Mouse (Mus musculus): ENCODE data around the gene Trub2.
"Not testable (repeated sequence)": the region's sequence is repeated elsewhere in the genome, so short reads cannot be mapped to it uniquely, and the experiment has no call there.

Gene Trub2

DNA sequence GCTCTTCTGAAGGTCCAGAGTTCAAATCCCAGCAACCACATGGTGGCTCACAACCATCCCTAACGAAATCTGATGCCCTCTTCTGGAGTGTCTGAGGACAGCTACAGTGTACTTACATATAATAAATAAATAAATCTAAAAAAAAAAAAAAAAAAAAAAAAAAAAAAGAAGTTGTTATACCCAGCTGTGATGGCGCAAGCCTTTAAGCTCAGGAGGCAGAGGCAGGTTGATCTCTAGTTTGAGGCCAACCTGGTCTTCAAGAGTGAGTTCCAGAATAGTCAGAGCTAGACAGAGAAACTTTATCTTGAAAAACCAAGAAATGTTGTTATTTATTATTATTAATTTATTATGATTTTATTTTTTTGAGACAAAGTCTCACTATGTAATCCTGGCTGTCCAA is 7.0 kb downstream of the Trub2 start:
- in situ Hi-C loops (cut with MboI; ENCODE audit: unreplicated experiment in 2 of 2), result not testable (repeated sequence)

DNA sequence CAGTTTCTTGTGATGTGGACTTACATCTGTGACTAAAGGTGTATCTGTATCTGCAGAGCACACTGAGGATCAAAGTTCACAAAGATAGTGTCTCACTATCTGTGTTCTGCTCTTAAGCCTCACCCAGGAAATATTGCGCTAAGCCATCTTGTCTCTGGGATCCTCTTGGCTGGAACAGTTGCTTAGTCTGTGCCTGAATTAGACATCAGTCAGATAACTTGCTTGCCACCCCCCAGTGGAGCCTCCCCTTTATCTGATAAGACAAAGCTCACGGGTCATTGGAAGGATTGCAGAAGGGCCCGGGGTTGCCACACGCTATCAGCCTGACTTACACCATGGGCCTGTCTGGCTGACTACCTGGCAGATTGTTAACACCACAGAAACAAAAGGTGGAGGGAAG is 15.0 kb downstream of the Trub2 start:
- in situ Hi-C loops (cut with MboI; ENCODE audit: unreplicated experiment in 2 of 2), result no loop called here

DNA sequence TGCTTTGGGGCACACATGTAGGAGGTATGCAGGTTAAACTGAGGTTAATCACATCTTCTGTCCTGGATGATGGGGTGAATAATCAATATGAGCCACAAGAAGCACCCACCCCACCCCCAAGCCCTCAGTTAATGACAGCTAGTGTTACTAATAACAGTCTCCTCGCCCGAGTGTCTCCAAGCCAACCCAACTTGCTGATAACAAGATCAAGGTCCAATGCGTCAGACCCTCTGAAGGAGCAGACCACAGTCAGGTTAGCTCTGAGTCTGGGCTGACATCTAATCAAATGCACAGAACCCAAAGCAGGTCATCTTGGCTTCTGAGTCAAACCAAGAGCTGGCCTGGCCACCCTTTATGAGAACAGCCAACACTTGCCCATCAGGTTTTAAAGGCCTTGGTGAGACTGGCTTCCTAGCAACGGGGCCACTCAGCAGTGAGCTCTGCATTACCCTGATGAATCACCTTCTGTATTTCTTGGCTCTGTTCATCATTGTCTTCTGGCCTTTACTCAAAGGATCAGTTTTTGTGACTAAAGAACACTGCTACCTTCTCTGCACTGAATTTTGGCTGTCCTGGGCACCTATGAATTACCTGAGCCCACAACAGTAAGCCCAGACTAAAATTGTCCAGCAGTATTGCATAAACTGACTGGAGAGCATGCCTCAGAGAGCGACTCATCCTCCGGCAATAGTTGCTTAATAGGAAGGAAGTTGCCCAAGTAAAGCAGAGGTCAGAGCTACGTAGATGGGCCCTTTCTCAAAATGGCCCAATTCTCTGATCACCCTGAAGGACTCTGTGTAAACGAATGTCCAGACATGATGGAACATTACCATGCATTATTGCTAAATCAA is 16.5 kb downstream of the Trub2 start:
- in situ Hi-C loops (cut with MboI; ENCODE audit: unreplicated experiment in 2 of 2), result no loop called here

DNA sequence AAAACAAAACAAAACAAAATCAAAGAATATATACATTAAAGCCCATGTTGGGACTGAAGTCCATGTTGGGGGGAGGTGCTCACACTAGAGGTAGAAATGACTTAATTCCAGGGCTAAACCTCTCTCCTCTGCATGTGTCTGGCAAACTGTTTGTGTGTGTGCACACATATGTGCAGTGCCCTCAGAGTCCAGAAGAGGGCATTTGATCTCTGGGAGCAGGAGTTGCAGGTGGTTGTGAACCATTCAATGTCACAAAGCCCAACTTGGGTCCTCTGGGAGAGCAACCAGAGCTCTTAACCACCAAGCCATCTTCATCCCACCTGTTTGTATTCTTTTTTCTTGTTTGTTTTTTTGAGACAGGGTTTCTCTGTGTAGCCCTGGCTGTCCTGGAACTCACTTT is 18.1 kb downstream of the Trub2 start:
- in situ Hi-C loops (cut with MboI; ENCODE audit: unreplicated experiment in 2 of 2), result no loop called here

DNA sequence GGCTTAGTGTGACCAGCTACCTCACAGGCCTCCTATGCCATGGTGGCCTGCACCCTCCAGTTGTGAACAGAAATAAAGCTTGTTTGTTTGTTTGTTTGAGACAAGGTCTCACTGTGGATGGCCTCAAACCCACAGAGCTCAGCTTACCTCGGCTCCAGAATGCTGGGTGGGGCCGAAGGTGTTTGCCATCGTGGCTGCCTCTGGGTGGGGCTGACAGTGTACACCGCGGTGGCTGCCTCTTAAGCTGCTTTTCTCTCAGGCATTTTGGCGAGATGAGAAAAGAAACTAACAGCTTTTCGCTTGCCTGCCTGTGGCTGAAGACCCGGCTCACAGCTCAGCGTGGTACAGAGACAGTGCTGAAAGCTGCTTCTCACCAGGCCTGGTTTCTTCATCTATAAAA is 19.4 kb downstream of the Trub2 start:
- in situ Hi-C loops (cut with MboI; ENCODE audit: unreplicated experiment in 2 of 2), result loop anchor here (5.0 to 10.0 kb wide), 3 partner anchors 88 to 208 kb away; partner anchors contain the start of gene Cercam (in 1 of the 2)

DNA sequence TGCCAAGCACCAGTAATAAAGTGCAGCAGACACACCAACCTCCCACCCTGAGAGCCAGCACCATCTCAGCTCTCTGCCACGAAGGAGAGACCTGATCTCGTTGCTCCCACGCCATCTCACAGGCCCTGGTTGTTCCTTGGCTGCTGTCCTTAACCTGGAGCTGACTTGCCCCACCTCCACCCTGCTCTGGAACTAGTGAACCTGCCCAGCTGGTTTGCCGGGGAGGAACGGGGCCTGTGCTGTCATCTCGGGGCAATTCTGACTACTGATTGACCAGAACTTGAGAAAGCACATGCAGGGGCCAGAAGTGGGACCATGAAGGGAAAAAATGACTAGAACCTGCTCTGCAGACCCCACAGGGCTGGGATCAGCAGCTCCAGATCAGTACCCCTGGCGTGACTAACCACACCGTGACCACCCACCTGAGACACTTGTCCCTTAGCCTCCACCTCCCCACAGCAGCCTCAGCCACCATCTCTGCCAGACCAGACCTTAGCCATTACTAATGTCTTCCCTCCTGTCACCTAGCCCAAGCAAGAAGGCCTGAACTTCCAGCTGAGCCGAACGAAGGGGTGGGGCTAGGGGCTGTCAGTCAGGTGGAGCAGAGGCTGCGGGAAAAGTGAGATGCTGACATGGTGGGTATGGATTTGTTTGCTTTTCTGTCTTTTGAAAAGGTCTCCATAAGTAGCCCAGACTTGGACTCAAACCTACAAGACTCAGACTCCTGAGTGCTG is 20.2 kb downstream of the Trub2 start:
- in situ Hi-C loops (cut with MboI; ENCODE audit: unreplicated experiment in 2 of 2), result loop anchor here (5.0 to 10.0 kb wide), 3 partner anchors 89 to 209 kb away; partner anchors contain the start of gene Cercam (in 1 of the 2)

DNA sequence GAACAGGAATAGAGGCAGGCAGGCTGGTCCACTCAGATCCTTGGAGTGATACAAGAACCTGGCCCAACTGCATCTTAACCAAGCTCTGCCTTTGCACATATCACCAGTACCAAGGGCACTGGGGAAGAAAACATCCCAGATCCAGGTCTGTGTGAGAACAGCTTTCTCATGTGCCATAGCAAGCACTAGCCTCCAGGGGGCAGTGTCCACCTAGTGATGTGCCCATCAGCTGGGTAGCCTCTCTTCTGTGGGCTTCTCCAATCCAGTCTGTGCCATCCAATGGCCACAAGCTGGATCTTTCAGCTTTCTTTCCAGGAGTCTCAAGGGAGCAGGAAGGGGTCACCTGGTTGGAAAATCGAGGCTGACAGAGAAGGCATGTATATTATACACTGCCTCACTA is 23.5 kb downstream of the Trub2 start:
- in situ Hi-C loops (cut with MboI; ENCODE audit: unreplicated experiment in 2 of 2), result loop anchor here (5.0 to 10.0 kb wide), 3 partner anchors 92 to 212 kb away; partner anchors contain the start of gene Cercam (in 1 of the 2)

DNA sequence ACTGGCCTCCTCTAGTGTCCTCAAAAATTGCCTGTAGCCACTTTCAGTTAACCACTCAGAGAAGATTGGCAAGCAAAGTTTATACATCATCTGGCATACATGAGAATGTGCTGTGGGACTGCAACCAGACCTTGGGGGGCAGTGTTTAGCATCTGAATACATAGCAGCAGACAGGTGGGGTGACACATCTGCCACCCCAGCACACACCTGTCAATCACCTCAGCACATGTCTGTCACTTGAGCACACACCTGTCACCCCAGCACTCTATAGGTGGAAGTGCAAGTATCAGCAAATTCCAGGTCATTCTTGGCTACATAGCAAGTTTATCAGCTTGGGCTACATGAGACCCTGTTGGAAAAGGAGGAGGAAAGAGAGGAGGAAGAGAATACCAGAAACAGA is 32.6 kb downstream of the Trub2 start:
- in situ Hi-C loops (cut with MboI; ENCODE audit: unreplicated experiment in 2 of 2), result no loop called here

DNA sequence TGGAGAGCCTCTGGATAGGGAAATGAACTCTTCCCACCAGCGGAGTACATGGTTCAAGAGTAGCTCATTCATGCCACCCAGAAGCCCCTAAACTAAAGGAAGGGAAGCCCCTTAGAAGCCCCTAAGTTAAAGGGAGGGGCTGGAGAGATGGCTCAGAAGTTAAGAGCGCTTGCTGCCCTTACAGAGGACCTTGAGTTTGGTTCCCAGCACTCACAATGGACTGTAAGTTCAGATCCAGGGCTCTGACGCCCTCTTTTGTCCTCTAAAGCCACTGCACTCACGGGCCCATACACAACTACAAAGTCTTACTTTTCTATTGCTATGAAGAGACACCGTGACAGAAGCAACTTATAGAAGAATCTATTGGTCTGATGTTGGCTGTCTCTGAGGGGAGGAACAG is 35.9 kb downstream of the Trub2 start:
- in situ Hi-C loops (cut with MboI; ENCODE audit: unreplicated experiment in 2 of 2), result no loop called here

DNA sequence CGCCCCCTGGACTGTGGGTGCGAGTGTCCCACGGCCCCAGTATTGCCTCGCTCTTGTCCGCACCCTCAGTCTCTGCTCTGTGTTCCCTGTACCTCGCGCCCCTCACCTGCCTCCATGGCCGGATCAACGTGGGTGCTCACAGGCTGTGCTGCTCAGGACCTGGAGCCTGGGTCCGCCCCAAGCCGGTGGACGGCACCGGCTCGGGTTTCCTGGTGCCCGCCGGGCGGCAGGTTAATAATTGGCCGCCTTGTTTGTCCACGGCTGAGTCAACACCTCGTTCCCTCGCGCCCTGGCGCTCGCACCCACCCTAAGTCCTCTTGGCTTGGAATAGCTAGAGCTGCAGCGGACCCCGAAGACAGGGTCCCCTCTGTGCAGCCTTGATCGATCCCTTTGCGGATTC is 36.8 kb downstream of the Trub2 start, which contains the start of gene Gm13420:
Gene Gm13420, minus strand, starts transcription at position 189 of the 400 bp plus-strand sequence.
- in situ Hi-C loops (cut with MboI; ENCODE audit: unreplicated experiment in 2 of 2), result no loop called here

DNA sequence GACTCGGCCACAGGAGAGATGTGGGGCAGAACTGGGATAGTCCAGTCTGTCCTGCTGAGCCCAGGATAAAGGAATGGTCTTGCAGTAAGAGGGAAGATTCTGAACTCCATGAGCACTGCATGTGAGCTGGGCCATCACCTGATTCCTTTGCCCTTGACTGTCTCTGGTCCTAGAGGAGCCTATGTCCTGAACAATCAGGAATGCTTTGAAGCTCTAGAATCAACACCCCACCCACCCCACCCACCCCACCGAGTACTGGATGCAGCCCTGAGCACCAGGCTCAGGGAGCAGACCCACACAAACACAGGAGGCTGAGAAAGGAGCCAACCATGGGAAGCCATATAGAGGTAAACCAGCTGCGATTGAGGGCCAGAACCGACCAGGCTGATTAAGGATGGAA is 39.8 kb downstream of the Trub2 start:
- in situ Hi-C loops (cut with MboI; ENCODE audit: unreplicated experiment in 2 of 2), result no loop called here

DNA sequence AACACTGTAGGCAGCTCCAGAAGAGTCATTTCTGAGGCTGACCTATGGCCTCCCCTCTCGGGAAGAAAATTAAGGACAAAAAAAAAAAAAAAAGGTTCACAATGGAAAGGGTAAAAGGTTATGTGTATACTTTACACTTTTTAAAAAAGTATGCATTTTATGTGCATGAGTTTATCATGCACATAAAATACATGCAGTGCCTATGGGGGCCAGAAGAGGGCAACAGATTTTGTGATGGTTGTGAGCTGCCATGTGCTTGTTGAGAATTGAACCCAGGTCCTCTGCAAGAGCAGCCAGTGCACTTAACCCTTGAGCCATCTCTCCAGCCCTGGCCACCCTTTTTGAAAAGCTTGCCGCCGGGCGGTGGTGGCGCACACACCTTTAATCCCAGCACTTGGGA is 40.5 kb downstream of the Trub2 start:
- in situ Hi-C loops (cut with MboI; ENCODE audit: unreplicated experiment in 2 of 2), result no loop called here

DNA sequence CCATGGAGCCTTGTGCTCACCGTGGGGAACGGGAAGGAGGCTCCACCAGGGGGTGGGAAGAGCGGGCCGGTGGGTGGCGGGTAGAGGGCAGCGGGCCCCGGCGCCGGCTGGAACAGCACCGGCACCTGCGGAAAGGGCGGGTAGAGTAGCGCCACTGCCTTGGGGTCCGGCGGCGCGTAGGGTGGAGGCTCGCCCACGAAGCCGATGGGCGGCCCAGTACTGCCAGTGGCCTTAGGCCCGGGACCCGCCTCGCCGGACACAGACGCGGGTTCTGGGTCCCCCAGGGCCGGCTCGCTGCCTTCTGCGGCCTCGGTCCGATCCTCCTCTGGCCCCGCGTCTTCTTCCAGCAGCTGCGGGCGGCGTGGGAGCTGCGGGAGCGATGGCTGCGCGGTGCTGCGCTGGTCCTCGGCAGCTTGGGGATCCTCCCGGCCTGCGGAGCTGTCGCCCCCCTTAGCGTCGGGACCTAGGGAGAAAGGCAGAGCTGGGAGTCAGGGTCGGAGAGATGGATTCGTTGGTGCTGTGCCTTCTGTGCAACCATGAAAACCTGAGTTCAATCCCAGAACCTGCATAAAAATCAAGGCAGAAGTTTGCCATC is 41.0 kb downstream of the Trub2 start:
- in situ Hi-C loops (cut with MboI; ENCODE audit: unreplicated experiment in 2 of 2), result no loop called here

DNA sequence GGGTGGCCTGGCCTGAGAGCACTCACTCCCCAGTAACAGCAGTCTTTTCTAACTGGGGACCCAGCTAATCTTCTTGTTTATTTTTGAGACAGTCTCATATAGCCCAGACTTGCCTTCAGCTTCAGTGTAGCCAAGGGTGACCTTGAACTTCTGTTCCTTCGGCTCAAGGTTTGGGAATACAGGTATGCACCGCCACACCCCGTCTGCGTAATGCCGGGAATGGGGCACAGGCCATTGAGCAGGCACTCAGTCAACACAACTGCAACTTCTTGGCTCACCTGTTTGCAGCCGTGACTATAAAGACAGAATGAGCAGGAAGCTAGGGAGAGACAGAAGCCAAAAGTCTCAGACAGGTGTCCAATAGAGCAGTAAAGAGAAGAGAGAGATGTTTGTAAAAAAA is 44.0 kb downstream of the Trub2 start:
- in situ Hi-C loops (cut with MboI; ENCODE audit: unreplicated experiment in 2 of 2), result no loop called here

DNA sequence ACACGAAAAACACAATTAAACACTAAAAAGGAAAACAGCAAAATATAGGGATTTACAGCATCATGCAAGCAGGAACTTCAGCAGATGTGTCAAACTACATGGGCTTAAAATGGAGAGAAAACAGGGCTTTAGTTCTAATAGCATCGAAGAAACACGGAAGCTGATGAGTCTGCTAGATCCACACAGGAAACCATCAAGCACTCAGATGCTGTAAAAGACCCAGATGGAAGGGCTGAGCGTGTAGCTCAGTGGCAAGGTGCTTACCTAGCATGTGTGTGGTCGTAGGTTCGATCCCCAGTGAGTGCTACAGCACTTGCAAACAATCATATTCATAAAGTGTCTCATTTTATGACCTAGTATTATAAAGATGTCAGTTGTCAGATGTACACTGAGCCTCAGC is 47.1 kb downstream of the Trub2 start:
- in situ Hi-C loops (cut with MboI; ENCODE audit: unreplicated experiment in 2 of 2), result no loop called here

DNA sequence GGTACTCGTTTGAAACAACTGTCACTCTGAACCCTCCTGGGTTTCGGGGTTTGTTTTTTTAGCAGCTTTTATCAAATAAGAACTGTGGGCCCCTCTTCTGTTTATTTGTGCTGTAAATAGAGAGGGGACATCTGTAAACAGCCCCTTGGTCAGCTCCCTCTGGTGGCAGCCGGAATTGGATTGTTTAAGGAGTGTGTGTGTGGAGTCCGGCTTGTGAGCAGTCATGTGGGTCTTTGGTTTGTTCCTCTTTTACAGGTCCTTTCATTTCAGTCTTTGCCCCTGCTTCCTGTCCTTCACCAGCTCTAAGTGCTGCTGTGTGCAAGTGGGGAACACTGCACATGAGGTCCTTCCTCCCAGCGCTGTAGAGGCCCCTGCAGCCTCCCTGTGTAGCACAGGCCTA is 48.9 kb downstream of the Trub2 start:
- in situ Hi-C loops (cut with MboI; ENCODE audit: unreplicated experiment in 2 of 2), result loop anchor here (5.0 to 10.0 kb wide), 2 partner anchors 115 to 122 kb away; partner anchors contain the start of gene Rapgef1 (in 1 of the 2)

DNA sequence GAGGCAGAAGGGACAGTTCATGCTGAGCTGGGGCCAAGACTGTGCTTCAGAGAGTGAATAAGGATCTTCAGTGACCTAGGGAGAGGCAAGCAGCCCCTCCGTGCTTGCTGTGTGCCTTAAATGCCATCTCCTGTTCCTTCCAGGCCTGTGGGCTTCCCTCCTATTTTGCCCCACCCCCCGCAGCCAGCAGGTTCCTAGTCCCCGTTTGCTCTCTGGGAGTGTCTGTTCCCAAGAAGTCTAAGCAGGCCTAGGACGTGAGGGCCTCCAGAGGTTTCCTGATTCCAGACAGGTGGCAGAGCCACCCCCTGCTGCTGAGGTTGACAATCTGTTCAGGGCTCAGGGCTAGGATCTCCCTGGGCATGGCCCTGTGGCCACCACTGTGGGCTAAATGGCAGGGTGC is 49.5 kb downstream of the Trub2 start:
- in situ Hi-C loops (cut with MboI; ENCODE audit: unreplicated experiment in 2 of 2), result loop anchor here (5.0 to 10.0 kb wide), 2 partner anchors 114 to 121 kb away; partner anchors contain the start of gene Rapgef1 (in 1 of the 2)

DNA sequence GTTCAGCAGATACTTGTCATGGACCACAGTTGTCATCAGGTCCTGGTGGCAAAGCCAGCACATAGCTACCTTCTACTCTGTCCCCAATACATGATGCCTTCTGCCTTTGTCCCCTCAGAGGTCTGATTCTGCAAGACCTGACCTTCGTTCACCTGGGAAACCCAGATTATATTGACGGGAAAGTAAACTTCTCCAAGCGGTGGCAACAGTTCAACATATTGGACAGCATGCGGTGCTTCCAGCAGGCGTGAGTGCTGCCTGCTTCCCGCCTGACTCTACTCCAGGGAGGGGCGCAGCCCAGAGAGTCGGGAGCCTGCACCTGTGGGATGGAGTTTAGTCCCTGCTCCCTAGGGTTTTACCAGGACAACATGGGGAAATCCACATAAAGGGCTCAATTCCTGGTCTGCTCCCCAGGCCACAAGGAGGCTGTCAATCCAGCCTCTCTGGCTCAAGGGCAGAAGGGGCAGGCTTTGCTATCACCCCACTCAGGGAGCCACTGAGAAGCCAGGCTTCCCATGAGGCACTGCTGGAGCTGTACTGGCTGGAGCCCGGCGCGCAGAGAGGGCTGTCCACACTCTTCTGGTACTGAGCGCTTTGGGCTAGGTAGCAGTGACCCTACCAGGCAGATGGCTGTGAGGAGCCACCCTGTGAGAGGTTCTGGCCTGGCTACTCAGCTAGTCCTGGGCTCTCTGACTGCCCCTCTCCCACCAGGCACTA is 50.9 kb downstream of the Trub2 start:
- in situ Hi-C loops (cut with MboI; ENCODE audit: unreplicated experiment in 2 of 2), result loop anchor here (5.0 to 10.0 kb wide), 2 partner anchors 113 to 120 kb away; partner anchors contain the start of gene Rapgef1 (in 1 of the 2)

DNA sequence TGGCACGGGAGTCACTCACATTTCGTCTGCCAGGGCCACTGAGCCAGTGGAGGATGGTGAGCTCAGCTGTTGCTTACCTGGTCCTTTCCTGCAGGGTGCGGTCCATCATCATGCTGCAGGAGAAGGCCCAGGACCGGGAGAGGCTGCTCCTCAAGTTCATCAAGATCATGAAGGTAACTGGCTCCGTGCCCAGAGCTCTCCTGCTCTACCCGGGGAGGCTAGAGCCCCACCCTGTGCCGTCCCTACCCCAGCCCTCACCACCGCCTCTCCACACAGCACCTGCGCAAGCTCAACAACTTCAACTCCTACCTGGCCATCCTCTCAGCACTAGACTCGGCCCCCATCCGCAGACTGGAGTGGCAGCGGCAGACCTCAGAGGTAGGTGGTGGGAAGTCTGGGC is 52.6 kb downstream of the Trub2 start:
- in situ Hi-C loops (cut with MboI; ENCODE audit: unreplicated experiment in 2 of 2), result loop anchor here (5.0 to 10.0 kb wide), 2 partner anchors 111 to 118 kb away; partner anchors contain the start of gene Rapgef1 (in 1 of the 2)

DNA sequence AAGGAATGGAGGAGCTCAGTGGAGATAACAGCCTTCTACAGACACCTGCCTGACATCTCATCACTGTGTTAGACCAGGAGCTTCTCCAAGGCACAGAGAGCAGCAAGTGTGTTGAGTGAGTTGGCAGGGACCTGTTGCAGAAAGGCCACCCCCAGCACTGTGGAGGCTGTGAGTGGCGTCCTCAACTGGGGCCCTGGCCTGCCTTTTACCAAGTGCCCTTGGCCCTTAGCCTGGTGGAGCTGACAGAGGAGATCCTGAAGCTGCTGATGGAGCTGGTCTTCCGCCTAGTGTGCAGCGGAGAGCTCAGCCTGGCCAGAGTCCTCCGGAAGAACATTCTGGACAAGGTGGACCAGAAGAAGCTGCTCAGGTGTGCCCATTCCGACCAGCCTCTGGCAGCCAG is 55.0 kb downstream of the Trub2 start:
- in situ Hi-C loops (cut with MboI; ENCODE audit: unreplicated experiment in 2 of 2), result loop anchor here in 1 of 2 experiments (10.0 kb wide), 1 partner anchor 109 kb away; no protein-coding TSS in a partner anchor
